Comparison of ENCODE assay signal across 21 mouse cellular contexts in genomic region chr11:52228722-52229448, GRCm38 (mm10). TPM values are rescaled to one million over a fixed set of nuclear protein-coding genes. Genes with fewer than 3 reads are reported as not detected.
"Had no signal": no experiment of that assay in that cellular context is flagged by ENCODE, and none has a peak within 500 bp of the region (broad histone marks: within the 10 kb centered on the region; RNA-seq: fewer than 3 reads in every experiment).

No protein-coding gene starts in this region.

- H3K27me3 ChIP-seq: limb, embryonic 15.5 days; stomach, embryonic 15.5 days had no signal

- ATAC-seq: liver, embryonic 12.5 days; midbrain, embryonic 15.5 days had no signal

- H3K27ac ChIP-seq: limb, embryonic 15.5 days; liver, embryonic 12.5 days; midbrain, embryonic 15.5 days; neural tube, embryonic 13.5 days; stomach, embryonic 15.5 days had no signal

- H3K4me3 ChIP-seq: limb, embryonic 15.5 days; liver, embryonic 12.5 days; megakaryocyte, embryonic 14.5 days; midbrain, embryonic 15.5 days; neural tube, embryonic 13.5 days; stomach, embryonic 15.5 days had no signal

- DNase-seq: kidney, postnatal 25 days; layer of hippocampus, postnatal 36 days; lung, embryonic 14.5 days; lung, postnatal 10 days; lung, postnatal 4 days; retina, postnatal 1 day; thymus, postnatal 4 days had no signal

- H3K9ac ChIP-seq: limb, embryonic 15.5 days; liver, embryonic 12.5 days; lung, embryonic 14.5 days; midbrain, embryonic 15.5 days; neural tube, embryonic 13.5 days; stomach, embryonic 15.5 days had no signal

- H3K4me2 ChIP-seq: limb, embryonic 15.5 days; liver, embryonic 12.5 days; lung, embryonic 14.5 days; midbrain, embryonic 11.5 days; midbrain, embryonic 15.5 days; neural tube, embryonic 13.5 days; stomach, embryonic 15.5 days had no signal

- H3K9me3 ChIP-seq: limb, embryonic 15.5 days; liver, embryonic 12.5 days; megakaryocyte, embryonic 14.5 days; midbrain, embryonic 15.5 days; neural tube, embryonic 13.5 days; stomach, embryonic 15.5 days had no signal

- H3K36me3 ChIP-seq: limb, embryonic 15.5 days; liver, embryonic 12.5 days; midbrain, embryonic 15.5 days; neural tube, embryonic 13.5 days; stomach, embryonic 15.5 days had no signal

RNA-seq across cellular contexts. Expression of gene Olfr1371, which starts 15.1 kb away (rescaled TPM):
- total RNA-seq: layer of hippocampus, postnatal 36 days; left cerebral cortex, adult 8-10 months; left cerebral cortex, postnatal 25 days; monocyte, adult 5-6 weeks had no signal
- polyA plus RNA-seq: kidney, embryonic 16.5 days; limb, embryonic 11.5 days; limb, embryonic 15.5 days; liver, embryonic 12.5 days; liver, embryonic 16.5 days; lung, embryonic 14.5 days; midbrain, embryonic 11.5 days; midbrain, embryonic 15.5 days; neural tube, embryonic 13.5 days; spleen, adult 2 months; stomach, embryonic 15.5 days had no signal
